Mouse (Mus musculus) thymus, postnatal 25 days (tissue): ENCODE data around the gene Treml2.
A peak's percentile ranks its signal among the peaks of the same experiment; 100 is the strongest.

Experiments
- DNase-seq: peaks from one replicate; pipeline ENCODE4 v3.0.0; 2022

Treml2 gene

DNA sequence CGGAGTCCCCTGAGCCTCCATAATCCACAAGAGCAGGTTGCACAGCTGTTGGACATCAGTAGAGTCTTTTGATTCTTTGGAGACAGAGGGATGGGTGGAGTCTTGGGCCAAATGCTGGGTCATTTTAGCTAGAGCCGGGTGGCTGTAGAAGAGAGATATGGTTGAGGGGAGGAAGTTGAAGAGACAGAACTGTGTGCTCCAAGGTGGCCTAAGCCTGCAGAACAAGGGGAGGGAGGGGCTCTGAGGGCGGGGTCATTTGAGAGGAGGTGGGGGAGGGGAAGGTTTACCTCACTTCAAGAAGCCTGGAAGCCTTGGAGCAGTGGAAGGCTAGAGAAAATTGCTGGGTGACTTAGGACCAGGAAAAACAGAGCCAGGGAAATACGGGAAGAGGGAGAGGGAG, at the start of gene Treml2:
Treml2 (plus strand) TSS at position 296 of the 400 bp plus-strand sequence.
- no peak for DNase-seq

DNA sequence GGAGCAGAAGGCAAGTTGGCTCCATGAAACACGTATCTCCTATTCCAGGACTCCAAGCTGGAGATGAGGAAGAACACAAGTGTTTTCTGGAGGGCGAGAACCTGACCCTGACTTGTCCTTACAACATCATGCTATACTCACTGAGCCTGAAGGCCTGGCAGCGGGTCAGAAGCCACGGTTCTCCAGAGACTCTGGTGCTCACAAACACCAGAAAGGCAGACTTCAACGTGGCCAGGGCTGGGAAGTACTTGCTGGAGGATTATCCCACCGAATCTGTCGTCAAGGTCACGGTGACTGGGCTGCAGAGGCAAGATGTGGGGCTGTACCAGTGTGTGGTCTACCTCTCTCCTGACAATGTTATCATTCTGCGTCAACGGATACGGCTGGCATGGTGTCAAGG, 49.8 kb upstream of the Treml2 start:
- no peak for DNase-seq

DNA sequence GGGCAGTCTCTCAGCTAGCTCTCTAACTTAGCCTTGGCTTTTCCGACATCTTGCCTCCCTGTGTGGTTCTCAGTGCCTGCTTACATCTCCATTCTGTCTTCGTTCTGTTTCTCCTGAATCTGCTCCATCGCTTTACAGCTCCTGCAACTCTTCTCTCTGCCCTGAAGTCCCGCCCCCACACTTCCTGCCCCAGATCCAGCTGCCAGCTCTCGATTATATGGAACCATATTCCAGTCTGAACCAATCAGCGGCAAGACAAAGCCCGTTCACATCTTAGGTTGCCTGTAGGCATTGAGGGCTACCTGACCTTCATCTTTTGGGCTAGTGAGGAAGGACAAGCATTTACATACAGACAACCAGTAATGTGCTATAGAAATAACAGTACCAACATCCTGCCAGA, 48.7 kb upstream of the Treml2 start:
- DNase-seq: no peak

DNA sequence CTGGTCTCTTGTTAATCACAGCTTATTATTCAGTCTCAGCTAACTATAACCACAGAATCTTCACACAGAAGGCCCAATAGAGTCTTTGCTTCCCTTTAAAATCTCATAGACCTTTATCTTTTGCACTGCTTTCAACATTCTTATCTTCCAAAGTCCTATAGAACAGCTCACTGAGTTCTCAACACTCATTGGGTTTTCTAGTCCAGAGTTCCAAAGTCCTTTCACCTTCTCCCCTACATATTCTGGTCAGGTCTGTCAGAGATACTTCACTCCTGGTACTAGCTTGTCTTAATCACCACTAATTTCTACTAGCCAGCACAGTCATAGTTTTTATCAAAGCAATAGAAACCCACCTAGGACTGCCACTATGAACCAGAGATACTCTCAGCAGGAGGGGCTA, 42.7 kb upstream of the Treml2 start:
- no peak for DNase-seq

DNA sequence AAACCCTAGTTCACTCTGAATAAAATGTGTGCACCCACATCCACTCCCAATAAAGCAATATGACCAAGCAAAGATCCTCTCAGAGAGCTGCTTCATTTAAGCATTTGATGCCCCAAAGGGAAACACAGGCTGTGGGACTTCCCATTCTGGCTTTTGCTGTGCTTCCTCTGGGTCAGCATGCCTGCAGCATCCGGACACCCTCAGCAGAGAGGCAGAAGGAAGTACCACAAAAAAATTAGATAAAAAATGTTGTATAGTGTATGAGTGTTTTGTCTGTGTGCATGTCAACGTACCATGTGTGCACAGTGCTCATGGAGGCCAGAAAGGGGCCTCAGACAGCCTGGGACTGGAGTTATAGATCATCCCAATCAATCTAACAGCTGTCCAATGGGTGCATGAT, 37.4 kb upstream of the Treml2 start:
- no peak for DNase-seq

DNA sequence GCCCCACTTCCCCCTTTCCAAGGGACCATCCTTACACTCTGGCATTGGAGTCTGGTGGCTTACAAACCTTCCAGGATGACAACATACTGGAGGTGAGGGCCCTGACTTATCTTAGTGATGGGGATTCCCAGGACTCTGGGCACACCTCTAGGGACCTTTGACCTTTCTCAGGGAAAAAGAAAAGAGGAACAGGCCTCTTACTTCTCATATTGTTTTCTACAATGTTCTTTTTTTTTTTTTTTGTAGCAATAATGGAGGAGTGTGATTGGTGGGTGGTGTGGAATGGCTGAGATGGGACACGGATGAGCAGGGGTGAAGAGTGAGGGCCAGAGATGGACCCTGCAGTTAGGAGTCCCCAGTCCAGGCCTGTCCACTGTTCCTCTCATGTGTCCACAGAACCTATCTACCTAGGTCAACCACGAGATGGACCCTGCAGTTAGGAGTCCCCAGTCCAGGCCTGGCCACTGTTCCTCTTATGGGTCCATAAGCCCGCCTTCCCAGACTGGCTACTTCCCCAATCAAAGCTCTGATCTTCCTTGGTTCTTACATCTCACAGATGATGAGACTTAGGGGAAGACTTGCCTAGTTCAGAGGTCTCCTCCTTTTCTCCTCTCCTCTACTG, 35.4 kb upstream of the Treml2 start, which contains the start of gene Treml4:
Treml4 (plus strand) TSS at position 555 of the 622 bp plus-strand sequence.
- DNase-seq: no peak

DNA sequence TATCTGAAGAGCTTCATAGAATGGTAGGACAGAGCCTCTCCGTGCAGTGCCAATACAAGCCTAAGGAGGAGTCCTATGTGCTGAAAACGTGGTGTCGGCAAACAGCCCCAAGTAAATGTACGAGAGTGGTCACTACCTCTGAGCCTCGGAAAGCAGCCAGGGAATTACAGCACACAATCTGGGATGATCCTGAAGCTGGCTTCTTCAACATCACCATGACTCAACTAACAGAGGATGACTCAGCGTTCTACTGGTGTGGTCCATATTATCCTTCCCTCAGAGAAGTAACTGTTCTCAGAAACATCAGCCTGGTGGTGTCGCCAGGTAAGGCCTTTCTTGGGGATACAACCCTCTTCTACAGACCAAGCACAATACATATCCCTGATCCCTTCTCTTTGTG, 34.6 kb upstream of the Treml2 start:
- DNase-seq: no peak

DNA sequence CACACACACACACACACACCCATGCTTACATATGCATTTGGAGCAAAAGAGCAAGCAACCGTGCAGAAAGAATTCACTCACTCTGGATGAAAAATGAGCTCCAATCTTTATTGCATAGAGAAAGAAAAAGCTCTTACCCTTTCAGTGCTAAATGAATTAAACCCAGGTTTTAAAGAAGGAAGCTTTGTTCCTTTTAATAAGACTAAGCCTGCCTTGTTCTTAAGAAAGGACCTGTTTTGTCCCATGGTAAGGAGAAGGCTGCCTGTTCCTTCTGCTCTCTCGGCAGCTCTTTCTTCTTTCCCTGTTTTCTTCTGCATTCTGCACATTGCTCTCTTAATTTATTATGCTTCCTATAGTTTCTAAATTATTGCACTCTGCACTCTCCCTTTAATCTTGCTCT, 33.2 kb upstream of the Treml2 start:
- DNase-seq: no peak

DNA sequence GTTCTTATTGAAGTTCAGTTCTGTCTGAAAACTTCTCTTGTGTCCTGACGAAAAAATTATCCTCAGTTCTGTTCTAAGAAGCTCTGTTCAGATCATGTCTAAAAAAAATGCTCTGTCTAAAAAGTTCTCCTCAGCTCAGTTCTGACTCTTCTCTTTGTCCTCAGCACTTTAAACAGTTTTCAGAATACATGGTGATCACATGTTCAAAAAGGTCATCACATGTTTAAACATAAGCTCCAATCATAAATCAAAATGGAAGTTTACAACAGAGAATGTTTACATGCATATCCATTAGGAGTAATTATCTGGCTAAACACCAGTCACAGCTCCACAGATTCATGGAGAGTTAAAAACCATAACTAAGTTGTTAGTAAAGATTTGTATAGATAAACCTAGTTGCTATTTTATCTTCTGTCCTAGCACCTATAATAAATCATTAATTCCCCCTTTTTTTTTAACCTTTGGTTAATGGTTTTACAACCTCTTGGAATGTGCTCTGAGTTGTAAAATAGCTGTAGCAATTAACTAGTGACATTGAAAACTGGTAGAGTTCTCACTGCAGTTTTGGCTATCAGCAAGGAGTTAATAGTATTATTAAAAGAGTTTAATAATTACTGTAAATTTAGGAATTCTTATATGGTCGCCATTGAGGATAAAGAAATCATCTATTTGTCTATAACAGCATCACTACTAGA, 32.5 kb upstream of the Treml2 start:
- DNase-seq: no peak

DNA sequence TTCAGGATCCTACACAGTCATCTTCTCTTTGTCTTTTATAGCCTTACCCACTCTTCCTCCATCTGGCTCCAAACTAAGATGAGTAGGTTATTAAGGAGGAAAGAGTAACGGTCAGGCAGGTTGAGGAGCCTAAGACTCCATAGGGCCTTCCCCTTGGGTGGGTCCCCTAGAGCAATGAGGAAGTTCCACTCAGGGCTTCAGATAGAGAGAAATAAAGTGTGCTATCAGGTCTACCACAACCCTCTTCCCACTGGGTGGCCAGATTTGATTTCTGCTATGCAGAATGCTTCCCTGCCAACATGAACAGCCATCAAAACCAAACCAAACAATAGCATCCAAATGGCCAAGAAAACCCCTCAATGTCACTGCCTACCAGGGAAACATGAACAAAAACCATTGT, 31.7 kb upstream of the Treml2 start:
- DNase-seq: no peak

DNA sequence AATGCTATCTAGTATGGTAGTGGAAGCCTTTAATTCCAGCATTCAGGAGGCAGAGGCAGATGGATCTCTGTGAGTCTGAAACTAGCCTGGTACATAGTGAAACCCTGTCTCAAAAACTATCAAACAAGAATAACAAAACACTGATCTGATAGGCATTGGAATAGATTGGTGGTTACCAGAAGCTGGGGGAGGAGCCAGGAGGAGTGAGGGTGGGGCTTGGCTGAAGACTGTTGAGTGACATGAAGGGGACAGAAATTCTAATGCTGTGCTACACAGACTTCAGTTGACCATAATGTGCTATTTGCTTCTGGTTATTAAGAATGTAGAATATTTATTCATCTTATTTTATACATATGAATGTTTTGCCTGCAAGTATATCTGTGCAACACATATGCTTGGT, 31.0 kb upstream of the Treml2 start:
- no peak for DNase-seq

DNA sequence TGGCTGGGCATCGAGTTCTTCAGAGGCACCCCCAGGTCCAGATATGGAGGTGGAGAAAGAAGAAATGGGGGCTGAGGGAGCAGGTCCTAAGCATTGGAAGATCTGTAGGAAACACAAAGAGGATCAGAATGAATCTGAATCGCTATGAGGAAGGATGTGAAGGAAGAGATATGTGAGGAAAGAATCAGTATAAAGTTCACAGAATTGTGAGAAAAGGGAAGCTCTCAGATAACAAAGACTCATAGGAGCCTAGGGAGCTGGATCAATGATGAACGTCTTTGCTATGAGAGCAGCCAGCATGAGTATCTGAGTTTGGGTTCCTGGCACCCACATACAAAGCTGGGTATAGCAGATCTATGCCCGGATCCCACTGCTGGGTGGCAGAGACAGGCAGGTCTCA, 29.5 kb upstream of the Treml2 start:
- DNase-seq: no peak

DNA sequence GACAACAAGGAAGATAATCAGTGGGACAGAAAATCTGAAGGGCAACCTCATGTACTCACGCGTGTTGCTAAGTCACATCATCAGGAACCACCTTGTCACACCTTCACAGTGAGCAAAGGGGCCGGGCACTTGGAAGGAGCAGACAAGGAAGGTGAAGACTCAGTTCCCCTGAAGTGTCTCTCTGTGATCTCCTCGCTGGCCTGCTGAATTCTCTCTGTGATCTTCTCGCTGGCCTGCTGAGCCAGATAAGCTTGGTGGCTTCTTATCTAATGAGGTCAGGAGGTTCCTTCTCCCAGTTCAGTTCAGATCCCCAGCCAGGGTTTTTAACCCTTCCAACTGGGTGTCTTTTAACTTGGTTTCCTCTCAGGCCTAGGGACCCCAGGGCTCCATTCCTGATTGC, 27.1 kb upstream of the Treml2 start:
- no peak for DNase-seq

DNA sequence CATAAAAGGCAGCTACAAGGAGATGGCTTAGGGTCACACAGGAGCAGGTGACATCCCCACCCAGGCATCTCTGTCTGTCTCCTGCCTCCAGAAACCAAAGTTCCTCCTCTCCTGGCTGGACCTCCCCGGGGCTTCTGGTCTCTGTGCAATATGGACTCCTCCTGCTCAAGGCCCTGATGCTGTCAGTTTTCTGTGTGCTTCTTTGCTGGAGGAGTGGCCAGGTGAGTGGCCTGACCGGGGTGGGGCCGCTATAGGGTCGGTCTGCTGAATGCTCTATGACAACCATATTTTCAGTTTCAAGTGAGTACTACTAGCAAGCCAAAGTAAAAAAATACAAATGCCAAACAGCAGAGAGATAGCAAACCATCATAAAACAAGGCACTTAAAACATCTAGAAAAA, 26.7 kb upstream of the Treml2 start:
- DNase-seq: no peak

DNA sequence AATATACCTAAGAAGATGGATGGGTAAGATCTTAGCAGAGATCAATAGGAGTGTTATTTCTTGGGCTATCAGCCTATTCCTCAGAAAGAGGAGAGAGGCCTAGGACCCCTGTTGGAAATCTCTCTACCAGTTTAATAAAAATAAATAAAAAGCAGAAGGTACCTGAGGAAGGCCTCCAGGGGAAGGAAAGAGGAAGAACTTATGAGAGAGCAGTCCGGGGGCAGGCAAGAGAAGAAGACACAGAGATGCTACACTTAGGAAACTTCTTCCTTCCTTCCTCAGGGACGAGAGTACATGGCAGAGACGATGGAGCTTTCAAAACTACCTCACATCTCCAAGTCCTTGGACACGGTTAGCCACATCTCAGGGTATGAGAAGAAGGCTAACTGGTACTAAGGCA, 25.2 kb upstream of the Treml2 start:
- DNase-seq: no peak

DNA sequence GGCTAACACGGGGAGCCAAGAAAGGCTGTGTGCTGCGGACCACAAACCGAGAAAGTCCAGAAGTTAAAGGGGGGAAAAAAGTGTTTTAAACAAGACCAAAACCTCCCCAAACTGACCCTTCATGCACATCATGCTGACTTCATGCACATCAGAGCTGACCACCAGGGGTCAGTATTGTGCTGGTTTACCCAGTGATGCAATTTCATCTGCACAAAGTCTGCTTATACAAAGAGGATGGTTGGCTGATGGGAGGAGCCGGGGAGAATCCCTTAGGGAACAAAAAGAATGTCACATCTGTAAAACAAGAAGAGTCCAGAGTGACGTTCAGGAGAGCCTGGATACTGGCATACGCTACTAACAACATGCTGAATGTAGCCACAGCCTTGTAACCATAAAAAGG, 24.4 kb upstream of the Treml2 start:
- peak; percentile 80 for DNase-seq

DNA sequence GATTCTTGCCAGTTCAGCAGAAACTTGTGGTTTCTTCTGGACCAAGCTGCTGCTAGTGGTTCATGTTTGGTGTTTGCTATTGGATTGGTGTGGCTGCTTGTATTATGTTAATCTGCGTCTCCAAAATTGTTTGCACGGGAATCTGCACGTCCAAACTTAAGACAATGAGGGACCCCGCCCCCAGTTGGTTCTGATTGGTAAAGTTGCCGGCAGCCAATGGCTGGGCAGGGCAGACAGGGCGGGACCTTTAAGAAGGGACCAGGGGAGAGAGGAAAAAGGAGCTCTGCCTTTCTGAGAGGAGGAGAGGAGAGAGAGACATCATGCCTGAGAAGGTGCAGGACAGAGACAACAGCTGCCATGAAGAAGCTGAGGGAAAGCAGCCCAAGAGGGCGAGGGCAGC, 23.6 kb upstream of the Treml2 start:
- no peak for DNase-seq

DNA sequence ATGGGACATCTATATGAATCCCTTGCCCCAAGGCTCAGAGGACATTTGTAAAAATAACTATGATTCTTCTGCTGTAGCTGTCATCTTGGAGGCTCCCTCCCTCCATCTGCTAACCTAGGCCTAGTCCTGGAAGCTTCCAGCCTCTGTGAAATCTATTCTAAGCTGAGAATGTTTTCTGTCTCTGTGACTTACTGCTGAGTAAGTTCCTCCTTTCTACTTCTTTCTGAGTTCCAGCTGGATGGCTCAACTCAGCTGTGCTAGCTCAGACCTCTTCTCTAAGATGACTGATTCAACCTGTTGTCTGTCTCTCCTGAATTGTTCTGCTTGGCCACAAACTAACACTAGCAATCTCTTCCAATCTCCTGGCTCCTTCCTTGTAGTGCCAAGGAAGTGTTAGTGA, 20.9 kb upstream of the Treml2 start:
- DNase-seq: no peak

DNA sequence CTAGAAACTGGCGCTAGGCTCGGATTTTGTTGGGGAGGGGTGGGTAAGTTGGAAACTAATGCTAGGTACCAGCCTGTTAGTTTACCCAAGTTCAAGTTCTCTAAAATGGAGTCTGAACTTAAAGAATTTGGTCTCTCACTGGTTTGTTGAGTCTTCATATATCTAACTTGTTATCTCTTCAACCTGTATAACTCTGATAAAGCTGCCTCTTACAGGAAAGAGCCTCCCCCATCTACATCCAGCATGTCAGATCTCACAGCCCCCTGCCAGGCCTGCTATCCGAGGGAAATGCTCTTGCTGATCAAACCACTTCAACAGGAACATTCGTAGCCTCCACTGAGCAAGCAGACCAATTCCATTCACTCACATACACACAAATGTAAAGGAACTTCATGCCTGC, 20.3 kb upstream of the Treml2 start:
- DNase-seq: no peak

DNA sequence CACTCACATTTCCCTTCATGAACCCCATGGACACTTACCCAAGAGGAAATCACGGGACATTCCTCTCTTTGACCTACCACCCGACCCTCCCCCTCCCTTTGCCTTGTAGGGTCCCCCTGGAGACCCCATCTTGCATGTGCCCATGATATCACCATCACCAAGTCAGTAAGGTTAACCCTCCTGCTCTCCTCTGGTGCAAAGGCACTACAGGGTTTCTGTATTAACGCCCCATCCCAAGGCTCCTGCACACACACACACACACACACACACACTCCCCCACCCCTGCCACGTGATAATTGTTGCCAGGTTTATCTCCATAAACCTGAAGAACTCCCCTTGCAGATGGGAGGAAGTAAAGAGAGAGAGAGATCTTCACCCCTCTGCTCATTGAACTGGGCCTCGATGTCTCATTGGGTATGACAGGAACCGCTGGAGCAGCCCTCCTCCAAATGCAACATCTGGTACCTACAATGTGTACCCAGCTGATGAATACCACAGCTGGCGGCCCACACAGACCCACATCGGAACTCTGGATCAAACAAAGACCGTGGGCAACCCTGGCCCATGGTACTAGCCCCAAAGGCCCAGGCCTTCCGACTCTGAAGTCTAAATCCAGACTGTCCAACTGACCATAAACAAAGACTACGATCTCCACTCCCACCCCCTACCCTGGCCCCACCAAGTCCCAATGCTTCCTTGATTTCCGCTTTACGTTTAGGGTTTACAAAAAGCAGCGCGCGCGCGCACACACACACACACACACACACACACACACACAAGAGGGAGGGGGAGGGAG, 18.2 kb upstream of the Treml2 start:
- DNase-seq: no peak

DNA sequence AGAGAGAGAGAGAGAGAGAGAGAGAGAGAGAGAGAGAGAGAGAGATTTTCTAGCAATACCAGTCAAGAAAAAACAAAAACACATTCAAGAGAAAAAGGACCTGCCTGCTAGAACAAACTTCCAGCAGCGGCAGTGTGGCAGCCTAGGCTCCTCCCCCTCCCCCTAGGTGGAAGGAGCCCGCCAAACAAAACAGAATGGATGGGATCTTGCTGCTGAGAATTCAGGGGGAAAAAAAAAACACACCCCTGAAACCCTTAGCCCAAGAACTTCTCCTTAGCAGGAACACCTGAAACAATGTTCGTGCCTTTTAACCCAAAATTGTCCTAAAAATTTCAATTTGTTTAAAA, 17.6 kb upstream of the Treml2 start:
- peak; percentile 38 for DNase-seq

DNA sequence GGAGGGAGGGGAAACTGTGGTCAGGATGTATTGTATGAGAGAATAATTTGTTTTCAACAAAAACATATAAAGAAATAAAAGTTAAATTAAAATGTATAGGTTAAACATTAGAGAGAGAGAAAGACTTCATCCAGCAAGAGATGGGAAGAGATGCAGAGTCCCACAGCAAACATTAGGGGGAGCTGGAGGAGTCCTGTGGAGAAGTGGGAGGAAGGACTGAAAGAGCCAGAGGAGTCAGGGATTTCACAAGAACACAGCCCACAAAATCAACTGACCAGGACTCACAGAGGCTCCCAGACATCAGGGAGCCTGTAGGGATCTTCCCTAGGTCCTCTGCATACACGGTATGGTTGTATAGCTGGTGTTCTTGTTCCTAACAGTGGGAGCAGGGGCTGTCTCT, 12.5 kb upstream of the Treml2 start:
- DNase-seq: no peak

DNA sequence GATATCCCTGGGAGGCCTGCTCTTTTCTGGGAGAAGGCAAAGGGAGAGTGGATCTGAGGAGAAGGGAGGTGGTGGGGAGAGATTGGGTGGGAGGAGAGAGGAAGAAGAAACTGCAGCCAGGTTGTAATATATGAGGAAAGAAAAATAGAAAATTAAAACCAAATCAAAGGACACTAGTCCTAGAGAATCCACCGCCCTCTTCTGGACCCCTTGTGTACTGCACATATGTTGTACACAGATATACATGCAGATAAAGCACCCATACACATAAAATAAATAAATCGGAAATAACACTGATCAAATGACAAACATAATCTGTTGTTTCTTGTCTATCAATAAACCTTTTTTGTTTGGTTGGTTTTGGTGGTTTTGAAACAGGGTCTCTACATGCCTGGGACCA, 12.0 kb upstream of the Treml2 start:
- peak; percentile 52 for DNase-seq

DNA sequence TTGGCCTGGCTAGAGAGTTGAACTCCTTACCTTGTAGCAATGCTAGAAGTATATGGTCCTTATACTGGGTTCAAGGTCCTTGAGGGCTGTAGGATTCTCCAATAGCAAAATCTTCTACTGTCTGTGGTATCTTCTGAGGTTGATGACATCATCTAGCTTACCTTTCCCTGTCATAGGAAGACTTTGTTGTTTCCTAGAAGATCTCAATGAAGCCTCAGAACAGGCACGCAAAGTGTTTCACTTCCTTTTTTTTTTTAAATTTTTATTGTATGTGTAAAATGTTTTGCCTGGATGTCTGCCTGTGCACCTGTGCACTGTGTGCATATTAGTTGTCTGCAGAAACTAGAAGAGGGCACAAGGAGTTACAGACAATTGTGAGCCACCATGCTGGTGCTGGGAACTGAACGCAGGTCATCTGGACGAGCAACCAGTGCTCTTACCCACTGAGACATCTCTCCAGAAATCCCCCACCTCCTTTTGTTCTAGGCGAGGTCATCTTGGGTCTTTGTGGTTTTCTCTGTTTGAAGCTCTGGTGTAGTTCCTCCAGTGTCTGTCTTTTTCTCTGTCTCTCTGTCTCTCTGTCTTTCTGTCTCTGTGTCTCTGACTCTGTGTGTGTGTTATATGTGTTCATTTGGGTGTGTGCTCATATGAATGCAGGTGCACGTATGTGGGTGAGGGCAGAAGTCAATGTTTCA, 5.7 kb upstream of the Treml2 start:
- no peak for DNase-seq
